Mouse (Mus musculus) frontal cortex, postnatal 14 days (tissue): ENCODE results near the gene Pxk.

Experiments used
- DNase-seq, 2 experiments: peaks; one replicate each; pipeline ENCODE4 v3.0.0; 2022; ENCODE audit warnings: low spot score in 2 of 2

Pxk gene

GRCm38 (mm10) chr14:8192727-8193126, 94.7 kb downstream of the Pxk start:
- no peak for DNase-seq

- DNase-seq: no peak
Observed at GRCm38 (mm10) chr14:8200769-8201168, 102.8 kb downstream of the Pxk start.

GRCm38 (mm10) chr14:8201715-8202114, 103.7 kb downstream of the Pxk start:
- DNase-seq: no peak

GRCm38 (mm10) chr14:8206179-8206910, 108.3 kb downstream of the Pxk start:
- DNase-seq: no peak

GRCm38 (mm10) chr14:8207105-8207504, 109.1 kb downstream of the Pxk start:
- no peak for DNase-seq

GRCm38 (mm10) chr14:8207543-8207942, 109.5 kb downstream of the Pxk start:
- no peak for DNase-seq

- peak; percentile 53 to 60 for DNase-seq
Observed at GRCm38 (mm10) chr14:8208876-8209275, 110.9 kb downstream of the Pxk start.

GRCm38 (mm10) chr14:8209896-8210295, 111.9 kb downstream of the Pxk start:
- DNase-seq: no peak

GRCm38 (mm10) chr14:8212996-8213395, 115.0 kb downstream of the Pxk start:
- no peak for DNase-seq

GRCm38 (mm10) chr14:8213803-8214224, 115.8 kb downstream of the Pxk start, which contains the start of gene Kctd6:
TSS of gene Kctd6 (plus strand) at chr14:8214140.
- peak; percentile 91 to 96 for DNase-seq
